Mouse (Mus musculus): ENCODE data around the gene Usp21. TPM values are rescaled to one million over a fixed set of nuclear protein-coding genes. Genes with fewer than 3 reads are reported as not detected.

Gene Usp21
- polyA plus RNA-seq, 1 experiment, result 73.0 TPM

GRCm38 (mm10) chr1:171269848-171270572, 17.8 kb downstream of the Usp21 start, which contains the start of gene B4galt3:
TSS of gene B4galt3 (plus strand) at chr1:171270328.
- peak; percentile 88 to 97 for DNase-seq (ENCODE audit: extremely low spot score in 1 of 2, low spot score in 1 of 2)

- no peak for DNase-seq (ENCODE audit: extremely low spot score in 1 of 2, low spot score in 1 of 2)
Observed at GRCm38 (mm10) chr1:171268341-171268740, 19.4 kb downstream of the Usp21 start.

GRCm38 (mm10) chr1:171265971-171266744, 21.6 kb downstream of the Usp21 start:
- DNase-seq (ENCODE audit: extremely low spot score in 1 of 2, low spot score in 1 of 2), result peak in 1 of 2 experiments; percentile 61

GRCm38 (mm10) chr1:171263666-171264461, 23.9 kb downstream of the Usp21 start:
- no peak for DNase-seq (ENCODE audit: extremely low spot score in 1 of 2, low spot score in 1 of 2)

GRCm38 (mm10) chr1:171263185-171263611, 24.6 kb downstream of the Usp21 start:
- peak in 1 of 2 experiments; percentile 66 for DNase-seq (ENCODE audit: extremely low spot score in 1 of 2, low spot score in 1 of 2)

GRCm38 (mm10) chr1:171262594-171263130, 25.1 kb downstream of the Usp21 start:
- DNase-seq (ENCODE audit: extremely low spot score in 1 of 2, low spot score in 1 of 2), result peak; percentile 91 to 95

GRCm38 (mm10) chr1:171260316-171260715, 27.5 kb downstream of the Usp21 start:
- DNase-seq (ENCODE audit: extremely low spot score in 1 of 2, low spot score in 1 of 2), result no peak

- DNase-seq (ENCODE audit: extremely low spot score in 1 of 2, low spot score in 1 of 2), result no peak
Observed at GRCm38 (mm10) chr1:171258921-171259320, 28.9 kb downstream of the Usp21 start.

- no peak for DNase-seq (ENCODE audit: extremely low spot score in 1 of 2, low spot score in 1 of 2)
Observed at GRCm38 (mm10) chr1:171257781-171258180, 30.0 kb downstream of the Usp21 start.

- peak in 1 of 2 experiments; percentile 83 for DNase-seq (ENCODE audit: extremely low spot score in 1 of 2, low spot score in 1 of 2)
Observed at GRCm38 (mm10) chr1:171256937-171257548, 30.7 kb downstream of the Usp21 start.

GRCm38 (mm10) chr1:171256095-171256818, 31.5 kb downstream of the Usp21 start:
- no peak for DNase-seq (ENCODE audit: extremely low spot score in 1 of 2, low spot score in 1 of 2)

- no peak for DNase-seq (ENCODE audit: extremely low spot score in 1 of 2, low spot score in 1 of 2)
Observed at GRCm38 (mm10) chr1:171252415-171252814, 35.4 kb downstream of the Usp21 start.

GRCm38 (mm10) chr1:171251594-171252324, 36.0 kb downstream of the Usp21 start:
- no peak for DNase-seq (ENCODE audit: extremely low spot score in 1 of 2, low spot score in 1 of 2)

GRCm38 (mm10) chr1:171250680-171251593, 36.9 kb downstream of the Usp21 start, which contains the start of gene Ndufs2:
TSS of gene Ndufs2 (minus strand) at chr1:171251388.
- no peak for DNase-seq (ENCODE audit: extremely low spot score in 1 of 2, low spot score in 1 of 2)

- DNase-seq (ENCODE audit: extremely low spot score in 1 of 2, low spot score in 1 of 2), result peak in 1 of 2 experiments; percentile 65
Observed at GRCm38 (mm10) chr1:171249913-171250600, 37.7 kb downstream of the Usp21 start, which contains the start of gene Adamts4. TSS of gene Adamts4 (plus strand) at chr1:171250421.

- DNase-seq (ENCODE audit: extremely low spot score in 1 of 2, low spot score in 1 of 2), result peak in 1 of 2 experiments; percentile 27
Observed at GRCm38 (mm10) chr1:171248386-171249226, 39.2 kb downstream of the Usp21 start.

Measured in frontal cortex, adult 2 months (tissue).